Mouse (Mus musculus) urinary bladder, postnatal 36 days (tissue): ENCODE results near the gene Camta1.

ENCODE experiments used
- DNase-seq, 2 experiments: peaks; one replicate each; pipeline ENCODE4 v3.0.0; 2022; ENCODE audit warnings: low spot score in 2 of 2, mixed read lengths in 1 of 2

The Camta1 gene

DNA sequence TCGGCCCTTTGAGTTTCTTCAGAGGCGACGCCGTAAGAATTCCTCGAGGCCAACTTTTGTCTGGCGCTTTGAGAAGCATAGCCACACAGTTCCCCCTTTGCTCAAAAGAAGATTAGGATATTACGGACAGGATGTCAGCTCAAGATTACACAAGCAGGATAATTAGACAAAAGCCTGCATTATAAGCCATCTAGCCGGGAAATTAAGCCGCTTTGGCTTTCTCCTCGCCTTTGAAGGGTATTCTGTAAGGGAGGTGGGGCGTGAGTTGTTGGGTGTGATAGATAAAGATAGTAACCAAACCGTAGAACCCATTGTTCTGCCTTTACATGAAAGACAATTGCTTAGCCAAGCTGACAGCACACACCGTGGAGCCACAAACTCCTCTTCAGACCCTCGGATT lies 579.6 kb downstream of the Camta1 start:
- DNase-seq = no peak

DNA sequence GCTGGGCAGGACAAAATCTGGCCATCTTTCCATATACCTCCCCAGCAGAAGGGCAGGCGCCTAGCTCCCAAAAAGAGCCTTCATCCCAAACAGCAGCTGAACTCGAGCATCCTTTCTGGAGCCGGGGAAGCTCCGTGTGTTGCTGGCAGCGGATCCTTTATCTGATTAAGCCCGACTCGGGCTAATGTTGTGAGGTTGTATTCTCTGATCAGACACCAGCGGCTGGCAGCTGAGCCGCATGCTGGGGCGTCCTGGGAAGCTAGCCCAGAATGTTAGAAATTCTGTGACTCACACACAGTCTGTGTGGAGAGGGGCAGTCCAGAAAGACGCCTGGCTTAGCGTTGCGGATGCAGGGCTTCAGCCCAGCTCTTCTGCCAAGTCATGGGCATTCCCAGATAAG lies 586.4 kb downstream of the Camta1 start:
- DNase-seq = peak in 1 of 2 experiments; percentile 10

DNA sequence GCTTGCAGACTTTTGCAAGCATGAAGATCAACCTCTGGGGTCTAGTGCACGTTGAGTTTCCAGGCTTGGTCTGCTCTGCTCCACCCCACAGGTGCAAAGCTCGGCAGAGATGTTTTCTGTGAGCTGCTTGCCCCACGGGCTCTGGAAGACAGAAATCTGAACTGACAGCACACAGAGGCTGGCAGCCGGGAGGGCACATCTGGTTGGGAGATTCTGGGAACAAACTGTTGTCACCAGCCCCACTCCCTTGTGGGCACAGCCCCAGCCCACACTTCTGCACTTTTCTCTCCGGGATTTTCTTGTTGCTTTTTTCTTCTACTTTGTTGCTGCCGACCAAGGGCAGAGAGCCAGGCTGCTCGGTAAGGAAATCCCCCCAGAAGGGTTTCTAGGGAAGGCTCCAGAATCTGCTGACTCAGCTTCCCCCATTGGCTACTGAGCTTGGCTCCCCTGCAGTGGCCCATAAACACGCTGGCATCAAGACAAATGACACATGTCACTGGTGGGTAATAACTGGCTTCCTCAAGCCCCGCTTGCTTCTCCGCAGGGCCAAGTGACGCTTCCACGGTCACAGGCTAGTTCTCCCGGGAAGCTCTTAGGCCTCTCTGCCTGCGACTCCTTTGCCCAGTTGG lies 597.8 kb downstream of the Camta1 start:
- DNase-seq = no peak

DNA sequence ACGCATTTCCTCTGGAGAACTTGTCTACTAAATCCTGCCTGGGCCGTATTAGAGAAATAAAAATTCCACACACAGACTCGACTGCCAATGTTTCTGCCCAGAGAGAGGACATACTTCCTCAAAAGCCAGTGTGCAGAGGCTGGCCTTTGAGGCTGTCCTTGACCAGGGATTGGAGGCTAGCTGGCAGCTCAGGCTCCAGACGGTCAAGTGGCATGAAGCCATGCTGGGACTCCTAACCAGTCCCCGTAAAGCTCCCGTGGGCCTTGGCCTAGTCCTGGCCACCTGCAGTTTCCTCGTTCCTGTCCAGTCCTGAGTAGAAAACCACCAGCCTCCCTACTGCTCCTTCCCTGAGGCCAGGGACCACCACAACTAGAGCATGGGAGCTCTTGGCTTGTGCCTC lies 598.6 kb downstream of the Camta1 start:
- DNase-seq = no peak

DNA sequence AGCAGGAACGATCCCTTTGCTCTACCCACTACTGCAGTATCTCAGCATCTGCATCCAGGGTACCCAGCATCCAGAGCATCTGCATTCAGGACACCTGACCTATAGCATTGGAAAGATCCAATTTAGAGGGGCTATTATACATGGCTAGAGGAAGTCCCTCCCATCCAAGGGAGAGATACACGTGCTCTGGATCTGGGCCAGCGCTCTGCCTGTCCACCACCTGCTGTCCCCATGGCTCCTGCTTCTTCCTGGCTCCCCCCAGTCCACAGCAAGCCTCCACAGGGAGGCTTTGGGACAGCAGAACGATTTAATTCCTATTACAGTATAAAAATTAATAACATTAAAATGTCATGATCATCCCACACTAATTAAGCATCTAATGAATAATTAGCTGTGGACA lies 605.1 kb downstream of the Camta1 start:
- DNase-seq = no peak

DNA sequence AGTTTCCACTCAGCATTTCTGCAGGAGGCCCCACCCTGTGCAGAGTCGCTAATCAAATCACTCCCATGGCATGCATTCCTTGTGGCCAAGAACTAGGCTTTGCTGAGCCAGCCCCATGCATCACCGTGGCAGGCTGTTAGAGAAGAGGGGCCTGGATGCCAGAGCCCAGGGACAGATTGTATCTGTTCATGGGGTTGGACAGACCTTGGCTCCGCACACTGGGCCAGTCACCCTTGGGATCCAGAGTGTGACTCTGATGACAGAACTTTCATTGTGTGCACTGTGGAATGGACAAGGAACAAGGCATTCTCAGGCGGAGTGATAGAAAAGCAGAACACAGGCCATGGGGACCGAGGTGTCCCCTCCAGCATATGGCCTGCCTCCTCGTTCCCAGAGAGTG lies 610.9 kb downstream of the Camta1 start:
- DNase-seq = no peak

DNA sequence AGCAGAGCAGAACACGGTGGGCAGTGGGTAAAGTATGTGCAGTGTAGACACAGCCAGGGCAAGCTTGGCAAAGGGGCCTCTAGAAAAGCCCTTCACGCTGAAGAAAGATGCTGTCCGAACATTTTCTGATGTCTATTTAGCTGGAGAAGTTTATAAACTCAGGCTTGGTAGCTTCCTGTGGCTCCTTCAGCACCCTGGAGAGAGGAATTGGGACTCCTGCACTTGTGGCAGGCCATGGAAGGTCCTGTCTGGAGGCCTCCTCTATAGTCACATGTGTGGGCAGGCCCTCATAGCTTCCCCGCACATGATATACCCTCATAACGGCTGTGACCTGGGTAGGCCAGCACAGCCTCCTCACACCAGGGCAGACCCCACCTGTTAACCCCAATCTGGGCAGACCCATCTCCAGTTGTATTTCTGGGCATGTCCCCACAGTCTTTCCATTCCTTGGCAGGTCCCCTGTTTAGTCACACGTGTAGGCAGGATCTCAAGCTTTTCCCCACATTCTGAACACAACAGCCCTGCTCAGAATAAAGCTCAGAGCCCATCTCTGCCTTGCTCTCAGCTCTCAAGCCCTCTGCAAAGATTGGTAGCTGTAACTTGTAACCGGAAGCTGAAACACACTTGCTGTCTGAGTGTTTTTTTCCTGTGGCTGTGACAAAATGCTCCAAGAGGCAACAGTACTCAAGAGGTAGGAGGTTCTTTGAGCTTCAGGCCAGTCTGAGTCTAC lies 616.4 kb downstream of the Camta1 start:
- no peak for DNase-seq

DNA sequence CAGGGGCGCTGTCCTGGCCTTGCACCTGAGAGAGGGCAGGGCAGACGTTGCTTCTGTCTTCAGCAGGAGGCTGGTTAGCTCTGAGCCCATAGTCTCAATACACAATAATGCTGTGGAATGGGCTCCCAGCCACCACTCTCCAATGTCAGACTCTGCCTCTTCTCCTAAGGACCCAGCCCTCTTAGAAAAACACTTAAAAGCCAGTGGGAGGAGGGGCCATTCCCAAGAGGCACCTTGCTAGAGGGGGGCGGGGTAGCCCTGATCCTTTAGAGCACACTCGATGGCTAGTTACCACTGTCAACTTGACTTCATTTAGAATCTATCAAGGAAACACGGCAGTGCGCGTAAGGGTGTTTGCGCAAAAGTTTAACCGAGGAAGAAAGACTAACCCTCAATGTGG lies 618.2 kb downstream of the Camta1 start:
- DNase-seq = no peak

DNA sequence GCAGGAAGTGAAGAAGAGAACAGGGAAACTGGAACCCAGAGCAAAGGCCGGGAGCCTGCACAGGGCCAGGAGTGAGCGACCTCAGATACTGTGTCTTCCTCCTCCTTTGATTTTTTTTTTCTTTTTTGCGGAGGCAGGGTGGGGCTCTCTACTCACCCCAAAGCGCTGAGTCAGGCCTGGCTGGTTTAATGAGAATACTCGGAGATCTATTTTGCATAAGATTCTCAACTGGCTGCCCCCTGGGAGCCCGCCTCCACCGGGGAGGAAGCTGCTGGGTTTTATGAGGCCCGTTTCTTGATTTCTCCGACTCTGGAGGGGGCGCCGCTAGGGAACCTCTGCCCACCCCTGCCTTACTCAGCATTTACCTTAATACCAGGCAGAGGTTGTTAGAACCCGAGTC lies 618.9 kb downstream of the Camta1 start:
- no peak for DNase-seq

DNA sequence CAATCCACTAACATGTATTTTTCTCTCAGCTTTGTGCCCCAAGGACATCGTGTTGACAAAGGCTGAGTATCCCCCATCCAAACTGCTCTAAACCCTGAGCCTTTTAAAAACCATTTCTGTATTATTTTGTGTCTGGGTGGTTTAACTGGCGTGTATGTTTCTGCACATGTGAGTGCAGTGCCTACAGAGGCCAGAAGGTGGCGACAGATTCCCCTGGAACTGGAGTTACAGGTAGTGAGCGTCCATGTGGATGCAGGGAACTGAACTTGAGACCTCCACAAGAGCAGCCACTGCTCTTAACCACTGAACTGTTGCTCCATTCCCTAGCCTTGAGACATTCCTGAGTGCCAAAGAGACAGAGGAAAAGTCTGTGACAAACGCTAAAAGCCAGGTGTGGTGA lies 621.2 kb downstream of the Camta1 start:
- DNase-seq = no peak

DNA sequence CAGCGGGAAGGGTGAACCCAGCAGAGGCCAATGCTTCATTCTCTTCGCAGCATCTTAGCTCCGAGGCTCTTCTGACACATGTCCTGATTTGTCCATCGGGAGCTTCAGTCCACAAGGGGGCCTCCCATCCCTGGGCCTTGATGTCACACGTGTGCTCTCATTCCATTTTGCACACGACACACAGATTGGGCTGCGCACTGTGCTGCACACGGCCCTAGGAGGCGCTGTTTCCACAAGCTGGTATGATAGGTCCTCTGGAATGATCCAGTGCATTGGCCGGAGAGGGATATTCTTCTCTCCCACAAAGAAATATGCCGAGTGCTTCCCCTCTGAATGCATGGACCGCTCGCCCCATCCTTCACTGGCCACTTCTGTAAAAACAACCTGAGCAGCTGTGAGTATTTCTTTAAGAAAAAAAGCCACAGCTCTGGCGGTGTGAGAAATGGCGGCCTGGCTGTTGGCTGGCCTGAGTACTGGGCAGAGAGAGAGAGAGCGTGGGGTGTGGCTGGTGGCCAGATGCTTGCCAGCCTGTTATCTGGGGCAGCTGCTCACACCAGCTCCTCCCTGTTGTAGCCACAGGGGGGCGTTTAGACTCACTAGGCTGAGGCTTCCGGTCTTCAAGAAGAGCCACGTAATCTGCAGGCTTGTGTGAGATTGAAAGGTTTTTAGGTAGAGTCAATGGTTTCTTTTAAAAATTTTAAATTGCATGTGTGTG lies 622.5 kb downstream of the Camta1 start:
- no peak for DNase-seq

DNA sequence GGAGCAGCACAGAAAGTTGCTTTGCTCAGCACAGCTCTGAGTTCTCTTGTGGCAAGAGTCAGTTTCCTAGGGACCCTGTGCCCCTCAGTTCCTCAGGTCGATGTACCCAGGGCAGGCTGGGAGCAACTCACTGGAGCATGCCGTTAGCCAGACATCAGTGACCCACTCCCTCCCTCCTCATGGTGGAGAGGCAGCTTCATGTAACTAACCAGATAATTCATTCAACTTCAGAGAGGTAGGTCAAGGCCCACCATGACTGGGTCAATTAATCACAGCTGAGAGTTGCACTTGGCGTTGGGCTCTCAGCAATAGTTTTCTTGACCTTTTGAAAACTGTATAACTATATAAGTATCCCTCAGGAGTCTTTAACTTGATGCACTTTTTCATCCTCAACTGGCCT lies 624.2 kb downstream of the Camta1 start:
- no peak for DNase-seq

DNA sequence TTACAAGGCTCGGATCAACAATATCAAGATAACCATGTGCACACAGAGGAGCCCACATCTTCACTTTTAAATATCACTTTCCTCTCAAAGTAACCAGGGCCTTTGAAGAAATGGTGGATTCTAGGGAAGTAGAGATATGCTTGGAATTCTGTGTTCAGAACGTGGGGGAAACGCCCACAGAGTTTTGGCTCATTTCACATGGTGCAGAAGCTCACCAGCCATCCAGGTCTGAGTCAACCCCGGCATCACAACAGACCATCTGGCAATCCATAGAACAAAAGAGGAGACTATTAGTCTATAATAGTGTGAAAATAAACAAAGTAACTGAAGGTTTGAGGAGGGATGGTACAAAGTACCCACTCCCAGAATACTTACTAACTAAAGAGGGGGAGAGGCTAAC lies 626.7 kb downstream of the Camta1 start:
- no peak for DNase-seq

DNA sequence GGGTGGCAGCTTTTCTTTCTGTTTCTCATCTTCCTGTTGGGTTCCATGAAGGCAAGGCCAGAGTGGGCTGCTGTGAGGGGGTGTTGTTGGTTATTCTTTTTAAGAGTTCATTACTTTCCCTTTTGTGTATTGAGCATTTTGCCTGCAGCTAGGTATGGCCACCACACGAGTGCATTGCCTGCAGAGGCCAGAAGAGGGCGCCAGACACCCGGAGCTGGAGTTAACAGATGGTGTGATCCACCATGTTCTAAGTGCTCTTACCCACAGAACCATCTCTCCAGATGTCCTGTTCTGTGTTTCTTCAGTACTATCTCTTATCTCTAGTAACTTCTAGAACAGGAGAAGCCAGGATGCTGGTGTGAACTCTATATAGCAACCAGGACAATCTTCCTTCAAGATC lies 629.6 kb downstream of the Camta1 start:
- no peak for DNase-seq

DNA sequence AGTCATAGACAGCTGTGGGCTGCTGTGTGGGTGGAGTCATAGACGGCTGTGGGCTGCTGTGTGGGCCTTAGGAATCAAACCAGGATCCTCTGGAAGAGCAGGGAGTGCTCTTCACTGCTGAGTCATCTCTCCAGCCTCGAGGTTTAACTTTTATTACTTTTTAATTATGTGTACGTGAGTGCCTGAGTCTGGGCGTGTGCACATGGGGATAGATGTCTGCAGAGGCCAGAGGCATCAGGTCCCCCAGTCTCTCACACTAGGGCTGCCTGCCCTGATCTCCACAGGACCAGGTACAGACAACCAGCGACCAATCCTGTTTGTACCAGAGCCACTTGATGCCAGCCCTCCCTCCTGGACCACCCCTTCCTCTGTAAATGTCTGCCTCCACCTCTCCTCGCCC lies 632.6 kb downstream of the Camta1 start:
- no peak for DNase-seq

DNA sequence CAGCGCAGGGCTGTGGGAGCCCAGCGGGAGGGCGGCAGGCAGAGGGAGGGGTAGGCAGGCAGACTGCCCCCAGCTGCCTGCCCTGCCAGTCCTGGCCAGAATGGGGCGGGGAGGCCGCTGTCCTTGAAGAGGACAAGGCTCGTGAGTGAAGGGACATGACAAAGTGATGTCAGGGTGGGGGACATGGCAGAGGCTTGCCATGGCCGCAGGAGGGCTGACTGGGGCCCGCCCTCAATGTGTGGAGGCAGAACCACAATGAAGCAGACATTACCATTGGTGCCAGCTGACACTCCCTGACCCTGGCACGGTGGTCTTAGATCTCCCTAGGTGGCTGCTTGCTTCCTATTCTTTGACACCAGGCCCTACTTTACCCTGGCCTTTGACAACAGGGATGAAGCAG lies 635.2 kb downstream of the Camta1 start:
- DNase-seq = no peak

DNA sequence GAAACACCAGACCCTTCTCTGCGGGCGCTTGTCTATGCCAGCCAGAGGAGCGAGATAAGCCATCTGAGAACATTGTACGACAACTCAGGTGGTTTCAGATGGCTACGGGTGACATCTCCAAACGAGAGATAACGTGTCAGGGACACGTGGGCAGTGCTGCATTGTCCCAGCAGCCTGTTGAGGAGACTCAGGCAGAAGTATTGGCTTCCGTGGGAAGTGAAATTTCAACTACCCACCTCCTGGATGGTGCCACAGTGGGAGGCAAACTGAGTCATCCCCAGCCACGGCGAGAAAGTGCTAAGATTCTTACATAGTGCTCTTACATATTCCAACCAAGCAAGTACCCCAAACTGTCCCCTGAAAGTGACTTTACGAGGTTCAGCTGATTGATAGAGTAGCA lies 637.7 kb downstream of the Camta1 start:
- no peak for DNase-seq

DNA sequence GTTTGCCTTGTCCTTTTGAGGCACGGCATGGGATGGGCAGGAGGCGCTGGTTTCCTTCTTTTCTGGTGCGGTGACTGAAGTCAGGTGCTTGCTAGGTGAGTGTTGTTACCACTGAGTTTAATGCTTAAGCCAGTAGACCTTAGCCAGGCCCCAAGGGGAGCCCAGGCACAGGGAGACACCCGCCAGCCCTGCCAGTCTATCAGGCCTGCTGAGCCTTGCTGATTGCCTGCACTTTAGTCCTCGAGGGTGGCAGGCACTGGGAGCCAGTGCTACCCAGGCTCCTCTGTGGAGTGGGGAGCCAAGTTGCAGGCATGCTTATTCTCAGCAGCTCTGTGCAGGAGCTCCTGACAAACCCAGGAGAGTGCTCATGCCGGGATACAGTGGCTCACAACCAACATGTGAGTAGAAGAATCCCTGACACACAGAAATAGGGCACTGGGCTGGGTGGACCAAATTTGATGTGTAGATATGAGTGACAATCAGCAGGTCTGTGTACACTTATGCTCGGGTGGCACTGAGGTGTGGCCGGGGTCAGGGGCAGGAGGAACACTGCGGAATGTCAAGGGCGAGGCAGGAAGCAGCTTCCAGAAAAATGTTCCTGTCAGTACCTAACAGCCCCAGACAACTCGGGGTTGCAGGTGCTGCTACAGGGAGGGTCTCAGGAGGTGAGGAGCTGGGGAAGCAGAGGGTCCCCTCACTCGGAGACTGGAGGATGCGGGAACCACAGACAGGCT lies 638.2 kb downstream of the Camta1 start:
- no peak for DNase-seq

DNA sequence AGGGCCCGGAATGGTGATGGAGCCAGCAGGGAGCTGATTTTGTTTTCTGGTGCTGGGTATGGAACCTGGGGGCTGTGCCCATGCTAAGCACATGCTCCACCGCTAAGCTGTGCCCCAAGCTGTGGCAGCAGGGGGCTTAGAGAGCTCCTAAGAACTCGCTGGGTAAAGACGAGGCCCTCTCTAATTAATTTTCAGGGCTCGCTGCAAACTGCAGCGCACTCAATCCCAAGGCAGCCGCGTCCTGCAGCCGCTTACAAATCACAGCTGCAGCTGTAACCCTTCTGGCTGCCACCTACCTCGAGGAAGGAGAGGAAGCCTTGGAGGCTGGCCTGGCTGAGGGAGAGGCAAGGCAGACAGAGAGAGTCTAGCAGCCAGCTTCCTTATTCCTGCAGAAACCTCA lies 639.0 kb downstream of the Camta1 start:
- no peak for DNase-seq

DNA sequence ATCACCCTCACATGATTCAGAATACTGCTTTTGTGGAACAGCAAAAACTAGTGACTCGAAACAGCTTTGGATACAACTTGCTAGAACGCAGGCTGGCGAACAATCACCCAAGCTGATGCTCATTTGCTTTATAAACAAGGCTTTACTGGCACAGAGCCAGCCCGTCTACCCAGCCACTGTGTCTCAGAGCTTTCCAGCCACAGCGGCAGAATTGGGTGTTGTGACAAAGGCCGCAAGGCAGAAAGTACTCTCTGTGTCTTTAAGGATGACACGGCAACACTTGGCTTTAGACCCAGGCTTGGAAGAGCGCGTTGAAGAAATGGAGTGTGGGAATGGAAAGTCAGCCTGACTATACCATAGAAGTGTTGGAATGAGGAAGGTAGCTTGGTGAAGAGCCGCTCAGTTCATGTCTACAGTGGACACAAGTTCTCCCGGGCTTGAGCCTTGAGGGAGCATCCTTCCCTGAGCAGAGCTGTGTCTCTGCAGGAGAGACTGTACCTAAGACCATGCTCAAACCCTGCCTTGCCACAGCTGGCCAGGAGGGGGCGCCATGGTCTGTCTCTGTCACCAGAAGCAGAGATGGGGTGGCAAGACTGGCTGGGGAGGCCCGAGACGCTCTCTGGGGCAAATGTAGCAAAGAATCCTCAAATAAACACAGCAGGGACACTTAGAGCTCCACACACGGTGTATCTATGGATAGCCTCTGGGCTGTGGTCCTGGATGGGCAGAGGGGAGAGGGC lies 645.0 kb downstream of the Camta1 start:
- DNase-seq = no peak

DNA sequence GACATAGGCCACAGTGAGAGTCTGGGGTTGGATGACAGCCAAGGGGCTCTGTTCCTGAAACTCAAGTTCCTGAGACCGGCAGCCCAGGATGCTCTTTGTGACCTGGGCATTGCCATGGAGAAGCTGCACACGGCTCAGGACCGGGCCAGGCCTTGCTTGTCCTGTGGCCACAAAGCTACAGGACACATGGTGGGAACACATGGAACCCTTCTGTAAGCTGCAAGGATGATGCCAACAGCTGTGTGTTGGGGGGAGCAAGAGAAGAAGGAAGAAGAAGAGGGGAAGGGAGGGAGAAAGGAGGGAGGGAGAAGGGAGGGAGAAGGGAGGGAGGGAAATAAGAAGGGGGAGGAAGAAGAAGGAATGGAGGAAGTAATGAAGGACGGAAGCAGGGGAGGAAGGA lies 645.8 kb downstream of the Camta1 start:
- no peak for DNase-seq

DNA sequence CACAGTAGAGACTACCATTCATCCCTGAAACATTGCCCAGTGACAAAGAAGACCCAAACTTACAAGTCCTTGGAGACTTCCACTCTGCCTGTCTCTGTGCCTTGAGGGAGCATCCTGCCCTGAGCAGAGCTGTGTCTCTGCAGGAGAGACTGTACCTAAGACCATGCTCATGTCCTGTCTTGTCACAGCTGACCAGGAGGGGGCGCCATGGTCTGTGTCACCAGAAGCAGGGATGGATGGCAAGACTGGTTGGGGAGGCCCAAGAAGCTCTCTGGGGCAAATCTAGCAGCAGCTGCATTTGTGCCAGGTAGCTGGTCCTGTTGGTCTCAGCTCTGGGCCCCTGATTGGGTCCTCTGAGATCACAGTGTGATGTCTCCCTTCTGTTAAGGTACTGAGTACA lies 646.5 kb downstream of the Camta1 start:
- DNase-seq = no peak
